Mouse (Mus musculus) kidney, adult 18-20 months (tissue): Measurements from ENCODE around the gene Pde6c.

ENCODE experiments used
- DNase-seq: peaks from one replicate; pipeline ENCODE4 v3.0.0; 2021

Pde6c gene

GRCm38 (mm10) chr19:38132481-38132880 lies at the start of gene Pde6c:
Gene Pde6c, plus strand, starts transcription at chr19:38132781.
- no peak for DNase-seq

- no peak for DNase-seq
Measured at GRCm38 (mm10) chr19:38082931-38083525, 49.6 kb upstream of the Pde6c start.

- DNase-seq, result no peak
Measured at GRCm38 (mm10) chr19:38085841-38086240, 46.7 kb upstream of the Pde6c start.

- DNase-seq, result no peak
Measured at GRCm38 (mm10) chr19:38086948-38087551, 45.5 kb upstream of the Pde6c start.

GRCm38 (mm10) chr19:38089358-38089757 lies 43.2 kb upstream of the Pde6c start:
- no peak for DNase-seq

- no peak for DNase-seq
Measured at GRCm38 (mm10) chr19:38091512-38091985, 41.0 kb upstream of the Pde6c start.

- DNase-seq, result no peak
Measured at GRCm38 (mm10) chr19:38096231-38096630, 36.4 kb upstream of the Pde6c start.

GRCm38 (mm10) chr19:38096858-38097758 lies 35.5 kb upstream of the Pde6c start, which contains the start of gene Ffar4:
Gene Ffar4, plus strand, starts transcription at chr19:38097071.
- DNase-seq, result no peak

GRCm38 (mm10) chr19:38107871-38108270 lies 24.7 kb upstream of the Pde6c start:
- no peak for DNase-seq

GRCm38 (mm10) chr19:38109506-38110242 lies 22.9 kb upstream of the Pde6c start:
- DNase-seq, result no peak

GRCm38 (mm10) chr19:38111056-38111455 lies 21.5 kb upstream of the Pde6c start:
- DNase-seq, result no peak

GRCm38 (mm10) chr19:38112575-38112974 lies 20.0 kb upstream of the Pde6c start:
- no peak for DNase-seq

GRCm38 (mm10) chr19:38114834-38115491 lies 17.6 kb upstream of the Pde6c start:
- DNase-seq, result no peak

GRCm38 (mm10) chr19:38120123-38120760 lies 12.3 kb upstream of the Pde6c start:
- DNase-seq, result no peak

GRCm38 (mm10) chr19:38123921-38124320 lies 8.7 kb upstream of the Pde6c start:
- DNase-seq, result no peak

- DNase-seq, result no peak
Measured at GRCm38 (mm10) chr19:38124401-38125218, 8.0 kb upstream of the Pde6c start.

GRCm38 (mm10) chr19:38125219-38125610 lies 7.4 kb upstream of the Pde6c start, which contains the start of gene Rbp4:
Gene Rbp4, minus strand, starts transcription at chr19:38125281.
- no peak for DNase-seq

GRCm38 (mm10) chr19:38126656-38127055 lies 5.9 kb upstream of the Pde6c start:
- DNase-seq, result no peak

- DNase-seq, result no peak
Measured at GRCm38 (mm10) chr19:38133986-38134385, 1.4 kb downstream of the Pde6c start.

GRCm38 (mm10) chr19:38134806-38135205 lies 2.2 kb downstream of the Pde6c start:
- DNase-seq, result no peak
